Mouse (Mus musculus) neural tube, postnatal 0 days (tissue): Measurements from ENCODE around the gene Zscan10. TPM values are rescaled to one million over a fixed set of nuclear protein-coding genes. Genes with fewer than 3 reads are reported as not detected.

Experiments
- polyA plus RNA-seq: library from polyadenylated mRNA; unstranded; fragments of >200 nt; fragmentation: Nextera tagmentation; extraction: Ambion mirVana; gene quantifications from 2 replicates; pipeline ENCODE4 v1.2.1, GENCODE M21; 2015

The Zscan10 gene
- polyA plus RNA-seq: not detected in 2 replicates

DNA sequence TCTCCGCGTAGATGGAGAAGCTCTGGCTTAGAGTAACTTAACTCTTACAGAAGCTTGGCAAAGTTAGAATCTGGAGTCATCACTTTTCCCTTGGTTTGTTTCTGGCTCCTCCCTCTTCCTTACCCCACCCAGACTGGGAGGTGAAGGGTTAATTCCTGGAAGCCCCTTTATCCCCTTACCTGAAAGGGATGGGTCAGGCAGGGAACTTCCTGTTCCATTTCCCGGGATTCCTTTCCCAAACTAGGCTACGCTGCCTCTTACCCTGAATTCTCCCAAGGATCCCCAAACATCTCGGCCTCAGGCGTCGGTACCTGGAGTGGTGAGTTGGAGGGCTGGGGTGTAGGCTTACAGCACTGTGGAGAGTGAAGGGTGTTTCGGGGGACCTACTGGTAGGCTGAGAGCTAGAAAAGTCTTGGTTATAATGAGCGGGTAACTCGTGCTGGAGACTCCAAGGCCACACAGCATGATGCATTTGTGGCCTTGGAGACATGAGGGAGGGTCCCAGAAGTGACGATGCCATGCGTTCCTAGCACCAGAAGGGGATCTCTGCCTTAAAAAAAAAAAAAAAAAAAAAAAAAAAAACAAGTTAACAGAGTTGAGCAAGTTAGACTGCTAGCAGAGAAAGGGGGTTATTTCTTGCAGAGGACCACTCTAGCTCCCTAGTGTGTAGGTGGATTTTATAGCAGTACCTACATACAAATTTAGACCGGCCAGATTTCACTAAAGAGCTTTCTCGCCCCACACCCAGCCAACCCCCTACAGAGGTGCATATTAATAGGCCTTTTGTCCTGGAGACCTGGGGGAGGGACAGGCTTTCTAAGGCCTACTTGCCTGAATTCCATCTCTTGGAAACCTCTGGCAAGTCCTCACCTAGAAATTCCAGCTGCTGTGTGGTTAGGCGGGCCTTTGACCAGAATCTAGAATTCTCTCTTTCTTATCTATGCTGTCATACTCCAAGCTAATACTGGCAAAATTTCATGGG lies at the start of gene Zscan10:
Gene Zscan10, plus strand, starts transcription at position 216 of the 982 bp plus-strand sequence.

DNA sequence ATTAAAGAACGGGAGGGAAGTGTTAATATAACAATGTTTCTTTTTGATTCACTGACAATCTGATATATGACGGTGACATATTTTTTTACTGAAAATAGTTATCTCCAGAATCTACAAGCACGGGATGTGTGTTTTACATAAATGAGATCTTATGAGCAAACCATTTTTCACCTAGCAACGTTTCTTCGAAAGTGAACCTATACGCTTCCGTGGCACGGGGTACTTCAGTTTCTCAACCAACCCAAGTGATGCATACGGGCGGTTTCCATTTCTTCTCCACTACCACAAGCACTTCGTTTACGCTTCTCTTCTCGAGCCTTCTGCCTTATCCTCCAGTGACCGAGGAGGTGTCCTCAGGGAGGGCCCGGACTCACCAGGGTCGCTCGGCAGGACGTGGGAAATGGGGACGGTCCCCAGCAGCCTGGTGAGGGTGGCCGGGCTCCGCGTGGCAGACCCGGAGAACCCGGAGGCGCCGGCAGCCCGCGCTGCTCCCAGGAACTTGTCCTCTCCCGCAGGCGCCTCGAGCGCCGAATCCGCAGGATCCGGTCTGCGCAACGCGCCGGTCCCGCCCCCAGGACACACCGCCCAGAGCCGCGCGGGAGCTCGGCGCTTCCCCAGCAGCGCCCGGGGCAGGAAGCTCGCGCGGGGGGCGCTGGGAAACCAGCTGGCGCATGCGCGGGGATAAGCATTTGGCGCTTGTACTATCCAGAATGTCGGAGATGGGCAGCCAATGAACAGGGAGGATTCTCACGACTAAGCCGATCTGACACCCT lies 36.9 kb upstream of the Zscan10 start, which contains the start of gene Zfp213:
Gene Zfp213, minus strand, starts transcription at position 644 of the 773 bp plus-strand sequence.

DNA sequence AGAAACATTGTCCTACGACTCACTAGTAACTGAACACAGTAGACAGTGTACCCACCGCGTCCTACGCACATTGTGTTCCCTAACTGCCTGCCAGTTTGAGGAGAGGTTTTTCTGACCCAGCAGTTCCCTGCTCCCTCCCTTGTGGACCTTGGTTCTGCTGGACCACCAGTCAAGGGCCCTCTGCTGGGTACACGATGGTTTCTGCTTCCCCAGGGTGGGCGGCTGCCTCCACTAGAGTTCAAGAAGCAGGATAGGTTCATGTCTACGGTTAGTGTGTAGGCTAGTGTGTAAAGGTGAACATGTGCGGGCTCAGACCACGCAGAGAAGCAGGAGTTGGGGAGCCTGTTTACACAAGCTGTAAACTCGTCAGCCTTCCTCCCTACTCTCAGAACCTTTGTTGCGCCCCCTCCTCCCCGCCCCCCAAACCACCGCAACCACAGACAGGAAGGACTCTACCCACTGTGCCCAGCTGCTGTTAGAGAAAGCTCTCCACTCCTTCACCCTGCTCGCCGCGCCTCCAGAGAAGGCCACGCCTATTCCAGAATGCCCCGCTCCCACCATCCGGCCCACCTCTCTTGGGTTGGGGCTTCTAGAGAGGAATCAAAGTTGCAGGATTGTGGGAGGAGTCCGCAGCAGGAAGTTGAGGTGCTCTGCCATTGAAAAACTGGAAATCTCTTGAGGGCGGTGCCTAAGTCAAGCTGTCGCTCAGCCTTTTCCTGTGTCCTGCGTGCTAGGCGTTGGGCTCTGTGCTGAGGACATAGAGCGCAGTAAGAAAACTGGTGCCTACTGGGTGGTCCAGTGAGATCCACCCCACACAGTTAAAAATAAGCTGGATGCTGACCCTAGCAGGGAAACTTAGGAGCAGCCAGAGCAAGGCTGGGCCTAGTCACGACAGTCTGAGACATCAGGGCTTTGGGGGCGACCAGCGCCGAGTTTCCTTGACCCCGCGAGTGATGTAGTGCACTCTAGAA lies 1.8 kb upstream of the Zscan10 start, which contains the start of gene Zfp13:
Gene Zfp13, minus strand, starts transcription at position 906 of the 971 bp plus-strand sequence.

DNA sequence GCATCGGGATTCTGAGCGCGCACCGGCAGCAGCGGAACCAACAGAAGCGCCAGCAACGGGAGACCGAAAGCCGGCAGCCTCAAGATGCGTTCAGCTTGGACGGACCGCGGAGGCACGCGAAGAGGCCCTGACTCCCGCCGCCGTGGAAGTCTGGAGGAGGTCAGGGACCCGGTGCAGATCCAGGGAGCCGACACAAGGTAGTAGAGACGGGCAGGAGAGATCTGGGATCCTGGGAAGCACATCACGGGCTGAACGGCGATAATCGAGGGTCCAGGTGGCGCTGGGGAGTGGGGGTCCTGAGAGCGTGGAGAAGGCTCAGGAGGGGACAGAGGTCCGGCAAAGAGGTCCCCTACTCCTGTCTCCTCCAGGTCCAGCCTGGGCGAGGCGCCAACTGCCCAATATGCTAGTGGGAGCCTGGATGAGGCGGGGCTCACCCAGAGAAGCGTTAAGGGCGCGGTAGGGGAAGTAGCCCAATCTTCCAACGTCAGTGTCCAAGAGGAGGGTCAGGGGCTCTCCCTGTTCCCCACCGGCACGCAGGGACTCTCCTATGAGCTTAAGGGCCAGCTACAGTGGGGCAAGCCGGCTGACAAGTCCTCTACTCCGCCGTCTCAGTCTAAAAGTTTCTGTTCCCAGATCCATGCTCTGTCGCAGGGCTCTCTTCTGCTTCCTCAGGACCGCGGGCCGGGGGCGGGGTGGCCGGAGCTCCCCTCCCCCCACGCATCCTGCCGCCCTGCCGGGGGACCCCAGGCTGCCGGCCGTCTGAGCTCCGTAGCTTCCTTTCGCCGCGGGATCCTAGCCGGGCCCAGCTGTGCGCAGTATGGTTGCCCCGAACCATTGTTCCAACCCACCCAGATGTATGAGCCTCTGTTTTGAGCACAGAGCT lies 44.2 kb downstream of the Zscan10 start, which contains the start of gene Mmp25:
Gene Mmp25, minus strand, starts transcription at position 665 of the 883 bp plus-strand sequence.

DNA sequence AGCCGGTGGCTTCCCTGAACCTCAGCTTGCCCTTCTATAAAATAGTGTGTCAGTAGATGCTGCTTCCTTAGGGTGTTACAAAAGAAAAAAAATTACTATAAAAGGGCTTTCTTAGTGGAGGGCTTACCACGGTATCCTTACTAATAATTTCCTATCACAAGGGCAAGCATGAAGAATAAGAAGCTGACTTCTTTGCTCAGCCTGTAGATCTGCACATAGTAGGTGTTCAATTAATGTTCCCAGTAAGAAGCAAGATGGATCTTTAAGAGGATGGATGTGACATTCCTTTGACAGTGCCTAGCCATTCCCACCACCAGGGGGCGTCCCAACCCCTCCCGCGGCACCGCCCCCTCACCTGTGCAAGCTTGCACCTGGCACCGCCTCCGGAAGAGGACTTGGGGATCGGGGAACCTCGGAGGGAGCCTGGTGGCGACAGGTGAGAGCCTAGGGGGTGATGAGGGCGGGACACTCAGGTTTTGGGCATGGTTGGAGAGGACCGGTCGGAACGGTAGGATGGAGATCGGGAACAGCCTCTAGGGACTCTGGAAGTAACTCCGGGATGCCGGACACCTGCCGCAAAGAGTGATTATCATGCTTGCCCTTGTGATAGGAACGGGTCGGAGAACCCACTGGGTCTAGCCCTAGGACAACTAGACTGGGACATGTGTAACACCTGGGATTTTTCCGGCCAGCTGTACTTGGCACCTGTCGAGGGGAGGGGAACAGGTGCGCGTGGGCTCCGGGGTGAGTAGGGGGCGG lies 59.6 kb downstream of the Zscan10 start, which contains the start of gene Bicdl2:
Gene Bicdl2, plus strand, starts transcription at position 390 of the 759 bp plus-strand sequence.

Other genes with a start within 250 kb of the Zscan10 start
- gene Vmn2r116, start 216.3 kb upstream of the Zscan10 start, polyA plus RNA-seq: not detected in 2 replicates
- not detected in 2 replicates for gene Vmn2r117, start 121.2 kb upstream of the Zscan10 start, polyA plus RNA-seq
- 11.5 and 12.6 TPM in 2 replicates for gene Zfp213, start 36.6 kb upstream of the Zscan10 start, polyA plus RNA-seq
- 20.7 and 22.4 TPM in 2 replicates for gene Zfp13, start 1.4 kb upstream of the Zscan10 start, polyA plus RNA-seq
- 1.4 and 1.7 TPM in 2 replicates for gene Mmp25, start 44.4 kb downstream of the Zscan10 start, polyA plus RNA-seq
- 0.23 TPM in 2 replicates for gene Bicdl2, start 59.6 kb downstream of the Zscan10 start, polyA plus RNA-seq
- 207 and 248 TPM in 2 replicates for gene Hcfc1r1, start 72.7 kb downstream of the Zscan10 start, polyA plus RNA-seq
- 29.4 and 33.2 TPM in 2 replicates for gene Thoc6, start 73.0 kb downstream of the Zscan10 start, polyA plus RNA-seq
- 14.4 and 18.7 TPM in 2 replicates for gene Tnfrsf12a, start 76.6 kb downstream of the Zscan10 start, polyA plus RNA-seq
- gene Cldn6, start 78.4 kb downstream of the Zscan10 start, polyA plus RNA-seq: 0.23 and 0.35 TPM in 2 replicates
- gene Cldn9, start 83.2 kb downstream of the Zscan10 start, polyA plus RNA-seq: 0.20 and 0.79 TPM in 2 replicates
- gene 1520401A03Rik, start 121.9 kb downstream of the Zscan10 start, polyA plus RNA-seq: 0.19 TPM in 1 of 2 replicates, not detected in the other
- 14.5 and 16.2 TPM in 2 replicates for gene Pkmyt1, start 125.5 kb downstream of the Zscan10 start, polyA plus RNA-seq
- 64.8 and 68.8 TPM in 2 replicates for gene Paqr4, start 140.0 kb downstream of the Zscan10 start, polyA plus RNA-seq
- 1.2 and 1.6 TPM in 2 replicates for gene Kremen2, start 145.0 kb downstream of the Zscan10 start, polyA plus RNA-seq
- 162 and 181 TPM in 2 replicates for gene Flywch1, start 170.7 kb downstream of the Zscan10 start, polyA plus RNA-seq
- gene Flywch2, start 185.2 kb downstream of the Zscan10 start, polyA plus RNA-seq: 111 and 120 TPM in 2 replicates
- 455 and 462 TPM in 2 replicates for gene Srrm2, start 189.7 kb downstream of the Zscan10 start, polyA plus RNA-seq
- 1,482 and 1,529 TPM in 2 replicates for gene Elob, start 228.3 kb downstream of the Zscan10 start, polyA plus RNA-seq
- gene Prss33, start 235.2 kb downstream of the Zscan10 start, polyA plus RNA-seq: not detected in 2 replicates
- gene Prss32, start 243.0 kb downstream of the Zscan10 start, polyA plus RNA-seq: 0.12 TPM in 1 of 2 replicates, not detected in the other
- gene Prss41, start 243.3 kb downstream of the Zscan10 start, polyA plus RNA-seq: 0.86 and 1.6 TPM in 2 replicates